Mouse (Mus musculus) myocyte (in vitro differentiated cells): ENCODE results near the gene Adgrb3.

Experiments
- CEBPB ChIP-seq: IDR thresholded peaks from 2 replicates; pipeline ENCODE4 v1.6.1; 2011; ENCODE audit warnings: mild to moderate bottlenecking, moderate library complexity; ENCODE audit not compliant: poor library complexity, insufficient read depth, severe bottlenecking
- E2F4 ChIP-seq: IDR thresholded peaks from one replicate; pipeline ENCODE4 v1.6.1; 2011; ENCODE audit warnings: mild to moderate bottlenecking, control low read depth, moderate library complexity; ENCODE audit not compliant: insufficient read depth
- MAX ChIP-seq: IDR thresholded peaks from one replicate; pipeline ENCODE4 v1.6.1; 2011; ENCODE audit warnings: low read depth, mild to moderate bottlenecking, control low read depth
- MYOD1 ChIP-seq, 3 experiments: IDR thresholded peaks; one replicate each; pipeline ENCODE4 v1.6.1; 2011; ENCODE audit warnings: control low read depth in 2 of 3, low read depth in 2 of 3, mild to moderate bottlenecking in 2 of 3, moderate library complexity in 1 of 3; ENCODE audit not compliant: insufficient read length in 2 of 3, control insufficient read depth in 1 of 3
- MYOG ChIP-seq, 3 experiments: IDR thresholded peaks; one replicate each; pipeline ENCODE4 v1.6.1; 2011; ENCODE audit warnings: control low read depth in 2 of 3, low read depth in 2 of 3, mild to moderate bottlenecking in 2 of 3; ENCODE audit not compliant: insufficient read length in 2 of 3, control insufficient read depth in 1 of 3, insufficient read depth in 1 of 3
- POLR2A ChIP-seq: IDR thresholded peaks from one replicate; pipeline ENCODE4 v1.6.1; 2011; ENCODE audit warnings: low read depth, mild to moderate bottlenecking, control low read depth, moderate library complexity; ENCODE audit not compliant: insufficient read length
- POLR2AphosphoS2 ChIP-seq: IDR thresholded peaks from one replicate; pipeline ENCODE4 v1.6.1; 2011; ENCODE audit warnings: low read depth, control low read depth; ENCODE audit not compliant: insufficient read length
- SRF ChIP-seq: IDR thresholded peaks from one replicate; pipeline ENCODE4 v1.6.1; 2011; ENCODE audit warnings: low read depth; ENCODE audit not compliant: control insufficient read depth, insufficient read length
- TCF12 ChIP-seq: IDR thresholded peaks from one replicate; pipeline ENCODE4 v1.6.1; 2011; ENCODE audit warnings: mild to moderate bottlenecking, control low read depth; ENCODE audit not compliant: poor library complexity, insufficient read depth, severe bottlenecking
- USF1 ChIP-seq: IDR thresholded peaks from one replicate; pipeline ENCODE4 v1.6.1; 2011; ENCODE audit warnings: low read depth, mild to moderate bottlenecking, control low read depth, moderate library complexity

GRCm38 (mm10) chr1:25132150-25132824, 697.2 kb downstream of the Adgrb3 start:
- no peak for TF ChIP-seq POLR2A
- no peak for TF ChIP-seq MAX
- no peak for TF ChIP-seq USF1
- no peak for TF ChIP-seq CEBPB
- no peak for TF ChIP-seq POLR2AphosphoS2
- TF ChIP-seq TCF12, result no peak
- TF ChIP-seq MYOD1 (IDR thresholded peaks at IDR 0.05; ENCODE audit: control insufficient read depth in 1 of 3, insufficient read length in 2 of 3, low read depth in 2 of 3), result no peak
- TF ChIP-seq MYOG (IDR thresholded peaks at IDR 0.05; ENCODE audit: control insufficient read depth in 1 of 3, insufficient read depth in 1 of 3, insufficient read length in 2 of 3, low read depth in 2 of 3), result no peak
- no peak for TF ChIP-seq E2F4
- no peak for TF ChIP-seq SRF
